Mouse (Mus musculus) heart, adult 2 months (tissue): ENCODE measurements at regions not wholly inside any gene's neighbourhood (a gene's known extent, or its start where the extent isn't known, plus 50 kb on each side); places are given as distances from the start of the nearest gene placed in this dataset.

Experiments
- CTCF ChIP-seq: fragments of 200-600 bp; IDR thresholded peaks from 2 replicates; pipeline ENCODE4 v1.8.1; 2022; ENCODE audit warnings: antibody characterized with exemption, mild to moderate bottlenecking, moderate library complexity
- EP300 ChIP-seq: fragments of 200-500 bp; IDR thresholded peaks from 2 replicates; pipeline ENCODE4 v1.6.1; 2011; ENCODE audit warnings: low read depth, low read length, control low read depth; ENCODE audit not compliant: insufficient read depth
- POLR2A ChIP-seq: fragments of 200-500 bp; IDR thresholded peaks from 2 replicates; pipeline ENCODE4 v1.6.1; 2011; ENCODE audit warnings: mild to moderate bottlenecking, low read depth, low read length, control low read depth; ENCODE audit not compliant: insufficient read depth

DNA sequence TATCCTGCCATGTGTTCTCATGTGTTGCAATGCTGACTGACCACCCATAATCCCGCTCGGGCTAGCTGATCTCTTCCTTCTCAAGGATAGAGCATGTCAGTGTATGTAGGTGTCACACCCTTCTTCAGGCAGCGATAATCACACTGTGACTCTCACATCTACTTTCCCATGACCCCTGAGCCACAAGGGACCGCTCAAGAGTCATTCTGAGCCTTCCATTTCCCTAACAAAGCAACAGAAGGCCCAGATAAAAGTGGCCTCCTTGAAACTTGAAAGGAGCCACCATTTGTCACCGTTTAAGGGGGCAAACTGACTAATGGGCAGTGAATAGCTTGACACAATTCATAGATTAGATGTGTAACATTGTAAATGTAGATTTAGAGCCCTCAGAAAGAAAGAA lies 103.9 kb upstream of the Kbtbd8 start:
- TF ChIP-seq CTCF (no peak), POLR2A (no peak), EP300 (no peak)
